Mouse (Mus musculus) stomach, postnatal 0 days (tissue): ENCODE measurements around the gene Itga1. TPM values are rescaled to one million over a fixed set of nuclear protein-coding genes. Genes with fewer than 3 reads are reported as not detected.

ENCODE experiments used
- ATAC-seq: fragments of 200-750 bp; cut with Nextera tagmentation; 2 replicates; pipeline ENCODE4 v1.8.0; 2017; ENCODE audit not compliant: low FRiP score, low TSS enrichment
- DNase-seq: peaks from one replicate; pipeline ENCODE4 v3.0.0-alpha.2; 2016; ENCODE audit warnings: low spot score
- H3K27ac ChIP-seq: fragments of 300-500 bp; sonication (generic); replicated peaks from 2 replicates; pipeline ENCODE4 v1.5.1; 2014; ENCODE audit warnings: mild to moderate bottlenecking, control low read depth
- H3K27me3 ChIP-seq: fragments of 300-500 bp; sonication (generic); 2 replicates; pipeline ENCODE4 v1.6.1; 2014; ENCODE audit warnings: low read length; ENCODE audit not compliant: control insufficient read depth, insufficient read depth
- H3K36me3 ChIP-seq: fragments of 300-500 bp; sonication (generic); 2 replicates; pipeline ENCODE4 v1.6.1; 2014; ENCODE audit warnings: low read length, mixed read lengths; ENCODE audit not compliant: control insufficient read depth, insufficient read depth
- H3K4me1 ChIP-seq: fragments of 300-500 bp; sonication (generic); replicated peaks from 2 replicates; pipeline ENCODE4 v1.6.1; 2014; ENCODE audit warnings: antibody characterized with exemption; ENCODE audit not compliant: control insufficient read depth, insufficient read depth
- H3K4me2 ChIP-seq: fragments of 300-500 bp; sonication (generic); replicated peaks from 2 replicates; pipeline ENCODE4 v1.6.1; 2014; ENCODE audit warnings: low read depth, mild to moderate bottlenecking, control low read depth, moderate library complexity
- H3K4me3 ChIP-seq: fragments of 300-500 bp; sonication (generic); 2 replicates; pipeline ENCODE4 v1.5.1; 2014; ENCODE audit warnings: low read depth, low read length, control low read depth
- H3K9ac ChIP-seq: fragments of 300-500 bp; sonication (generic); 2 replicates; pipeline ENCODE4 v1.6.1; 2014; ENCODE audit warnings: mild to moderate bottlenecking, low read length, control low read depth, mixed read lengths
- H3K9me3 ChIP-seq: fragments of 300-500 bp; sonication (generic); 2 replicates; pipeline ENCODE4 v1.6.1; 2016; ENCODE audit warnings: low read length; ENCODE audit not compliant: control insufficient read depth
- CTCF ChIP-seq: IDR thresholded peaks from 2 replicates; pipeline ENCODE4 v1.5.1; 2016; ENCODE audit warnings: antibody characterized with exemption, low read depth, mild to moderate bottlenecking, moderate library complexity
- EP300 ChIP-seq: optimal IDR thresholded peaks from 2 replicates; pipeline ENCODE3; 2016; ENCODE audit warnings: antibody characterized with exemption
- WGBS: fragments of 180-500 bp; shearing (Covaris S2); extraction: QIAGEN DNeasy Blood & Tissue Kit; methylation state at CpG from one replicate; pipeline ENCODE4 v1.1.7; 2014; 5-methylcytosine and 5-hydroxymethylcytosine counted together
- polyA plus RNA-seq: library from polyadenylated mRNA; unstranded; fragments of >200 nt; fragmentation: Nextera tagmentation; extraction: Ambion mirVana; gene quantifications from 2 replicates; pipeline ENCODE4 v1.2.1, GENCODE M21; 2015

Gene Itga1
- polyA plus RNA-seq, 1 experiment from 2014 or later = 18.4 TPM

DNA sequence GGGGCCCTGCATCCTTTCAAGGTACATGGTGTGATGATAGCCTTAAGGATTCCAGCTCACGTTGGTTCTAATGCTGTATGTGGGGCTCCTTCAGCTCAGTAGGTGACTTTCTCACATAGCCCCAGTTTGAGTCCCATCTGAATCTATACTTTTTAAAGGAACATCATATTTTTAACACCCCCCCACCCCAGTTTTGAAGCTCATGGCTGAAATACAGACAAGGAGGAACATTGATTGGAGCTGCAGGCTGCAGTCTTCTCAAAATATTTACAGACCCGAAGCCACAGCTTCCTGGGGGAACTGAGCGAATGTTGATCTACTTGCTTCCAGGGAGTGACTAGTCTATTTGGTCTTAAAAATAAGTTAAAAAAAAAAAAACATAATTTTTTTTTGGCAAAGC lies 98.9 kb downstream of the Itga1 start:
- no peak for TF ChIP-seq EP300
- no peak for TF ChIP-seq CTCF
- no peak for DNase-seq
- no peaks in the 10 kb centered on the region for H3K4me1 ChIP-seq
- no peak overlapping the region for H3K9ac ChIP-seq
- H3K36me3 ChIP-seq = no peaks in the 10 kb centered on the region
- H3K4me2 ChIP-seq = no peak overlapping the region
- no peaks in the 10 kb centered on the region for H3K9me3 ChIP-seq
- 77% methylated on average over 3 of the region's 3 CpGs for WGBS
- H3K27ac ChIP-seq = no peak overlapping the region
- no peak overlapping the region for H3K4me3 ChIP-seq
- ATAC-seq = no peak
- no peaks in the 10 kb centered on the region for H3K27me3 ChIP-seq

DNA sequence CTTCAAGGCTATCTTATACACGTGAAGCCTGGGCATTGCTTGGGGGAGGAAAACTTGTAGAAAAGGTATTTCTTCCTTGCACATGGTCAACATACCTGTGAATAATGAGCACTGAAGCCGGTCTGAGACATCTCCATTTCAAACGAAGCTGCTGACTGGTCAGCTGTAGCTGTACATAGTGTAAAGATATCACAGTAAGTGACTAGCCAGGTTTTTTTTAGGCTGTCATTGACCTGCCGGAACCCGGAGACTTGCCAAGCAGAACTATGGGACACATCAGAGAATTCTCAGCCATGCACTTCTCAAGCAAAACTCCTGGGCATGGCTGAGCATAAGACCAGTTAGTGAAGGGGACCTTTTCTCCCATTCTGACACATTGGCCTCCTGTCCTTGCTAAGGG lies 99.6 kb downstream of the Itga1 start:
- H3K36me3 ChIP-seq = no peaks in the 10 kb centered on the region
- no peak overlapping the region for H3K9ac ChIP-seq
- no peak for DNase-seq
- ATAC-seq = no peak
- no peaks in the 10 kb centered on the region for H3K27me3 ChIP-seq
- no peak overlapping the region for H3K4me2 ChIP-seq
- no peaks in the 10 kb centered on the region for H3K4me1 ChIP-seq
- no peak overlapping the region for H3K27ac ChIP-seq
- WGBS = 90% methylated on average over 5 of the region's 5 CpGs
- H3K4me3 ChIP-seq = no peak overlapping the region
- no peak for TF ChIP-seq CTCF
- TF ChIP-seq EP300 = no peak
- no peaks in the 10 kb centered on the region for H3K9me3 ChIP-seq

DNA sequence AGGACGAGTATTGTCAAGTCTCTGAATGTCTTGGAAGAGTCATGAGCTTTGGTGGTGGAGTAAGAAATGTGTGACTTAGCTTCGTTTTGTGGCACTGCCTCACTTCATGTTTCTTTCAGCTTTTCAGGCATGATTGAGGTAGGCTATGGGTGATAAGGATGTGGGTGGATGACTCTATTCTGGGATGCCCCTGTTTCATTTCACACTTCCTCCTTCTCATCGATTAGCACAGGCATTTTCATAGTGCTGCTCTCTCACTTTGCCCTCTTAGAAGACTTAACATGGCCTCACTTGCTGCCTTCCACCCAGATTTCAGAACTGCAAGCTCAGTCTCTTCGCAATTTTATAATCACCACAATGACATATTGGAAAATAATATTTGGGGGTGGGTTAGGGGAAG lies 102.2 kb downstream of the Itga1 start:
- H3K27ac ChIP-seq = no peak overlapping the region
- no peak overlapping the region for H3K4me2 ChIP-seq
- ATAC-seq (no peak), DNase-seq (no peak)
- H3K4me1 ChIP-seq = no peaks in the 10 kb centered on the region
- TF ChIP-seq EP300 = no peak
- TF ChIP-seq CTCF = no peak
- no peaks in the 10 kb centered on the region for H3K36me3 ChIP-seq
- no peak overlapping the region for H3K4me3 ChIP-seq
- H3K27me3 ChIP-seq = no peaks in the 10 kb centered on the region
- 88% methylated on average over 4 of the region's 4 CpGs for WGBS
- H3K9ac ChIP-seq = no peak overlapping the region
- no peaks in the 10 kb centered on the region for H3K9me3 ChIP-seq

DNA sequence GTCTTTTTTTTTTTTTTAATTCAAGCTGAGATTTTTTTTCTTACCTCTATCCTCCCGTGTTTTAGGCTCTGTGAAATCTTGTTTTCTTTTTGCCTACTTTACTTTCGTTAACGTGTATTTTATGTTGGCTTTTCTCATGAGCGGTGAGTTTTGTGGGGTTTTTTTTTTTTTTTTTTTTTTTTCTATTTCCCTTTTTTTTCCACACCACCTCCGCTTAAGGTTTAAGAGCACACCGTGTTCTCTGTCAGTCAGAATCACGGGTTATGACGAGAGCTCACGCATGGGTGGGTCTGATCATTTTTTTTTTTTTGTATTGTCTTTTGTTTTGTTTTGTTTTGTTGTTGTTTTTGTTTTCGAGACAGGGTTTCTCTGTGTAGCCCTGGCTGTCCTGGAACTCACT lies 103.7 kb downstream of the Itga1 start:
- Histone ChIP-seq H3K4me1 (no peaks in the 10 kb centered on the region), H3K9me3 (no peaks in the 10 kb centered on the region), H3K27me3 (no peaks in the 10 kb centered on the region), H3K36me3 (no peaks in the 10 kb centered on the region), H3K4me3 (no peak overlapping the region), H3K27ac (no peak overlapping the region), H3K4me2 (no peak overlapping the region), H3K9ac (no peak overlapping the region)
- 92% methylated on average over 10 of the region's 10 CpGs for WGBS
- ATAC-seq = no peak
- no peak for DNase-seq
- TF ChIP-seq EP300 (no peak), CTCF (no peak)

DNA sequence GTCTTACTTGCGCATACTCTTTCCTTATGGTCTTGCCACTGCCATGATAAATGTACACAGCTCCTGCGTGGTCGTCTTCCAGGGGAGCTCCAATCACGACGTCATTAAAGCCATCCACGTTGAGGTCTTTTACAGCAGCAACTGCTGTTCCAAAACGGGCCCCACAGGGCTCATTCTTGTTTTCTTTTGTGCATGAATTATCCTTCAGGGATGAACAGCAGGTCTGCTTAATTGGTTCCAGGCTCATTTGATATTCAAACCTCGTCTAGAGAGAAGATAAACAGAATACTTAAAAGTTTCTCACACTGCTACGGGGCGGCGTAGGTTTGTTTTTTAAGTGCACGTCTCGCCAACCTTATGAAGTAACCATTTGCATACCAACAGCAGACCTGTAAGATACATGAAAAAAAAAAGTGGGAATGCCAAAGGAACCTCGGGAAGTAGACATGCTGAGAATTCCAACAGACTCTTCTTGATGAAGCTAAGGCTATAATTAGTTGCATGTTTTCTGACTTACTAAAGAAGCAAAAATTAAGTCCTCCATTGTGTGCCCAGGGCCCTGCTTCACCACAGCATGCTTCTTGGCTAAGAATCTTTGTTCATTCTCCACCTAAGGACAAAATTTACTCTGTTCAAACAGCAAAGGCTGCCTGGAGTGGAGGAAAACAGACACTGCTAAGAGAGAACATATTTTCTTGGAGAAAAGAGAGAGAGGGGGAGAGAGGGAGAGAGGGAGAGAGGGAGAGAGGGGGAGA lies 109.3 kb downstream of the Itga1 start:
- DNase-seq (no peak), ATAC-seq (no peak)
- no peak overlapping the region for H3K27ac ChIP-seq
- no peaks in the 10 kb centered on the region for H3K27me3 ChIP-seq
- H3K4me2 ChIP-seq = no peak overlapping the region
- H3K4me1 ChIP-seq = no peaks in the 10 kb centered on the region
- H3K9me3 ChIP-seq = no peaks in the 10 kb centered on the region
- no peak overlapping the region for H3K4me3 ChIP-seq
- 63% methylated on average over 14 of the region's 14 CpGs for WGBS
- H3K9ac ChIP-seq = no peak overlapping the region
- H3K36me3 ChIP-seq = no peaks in the 10 kb centered on the region
- TF ChIP-seq EP300 = no peak

DNA sequence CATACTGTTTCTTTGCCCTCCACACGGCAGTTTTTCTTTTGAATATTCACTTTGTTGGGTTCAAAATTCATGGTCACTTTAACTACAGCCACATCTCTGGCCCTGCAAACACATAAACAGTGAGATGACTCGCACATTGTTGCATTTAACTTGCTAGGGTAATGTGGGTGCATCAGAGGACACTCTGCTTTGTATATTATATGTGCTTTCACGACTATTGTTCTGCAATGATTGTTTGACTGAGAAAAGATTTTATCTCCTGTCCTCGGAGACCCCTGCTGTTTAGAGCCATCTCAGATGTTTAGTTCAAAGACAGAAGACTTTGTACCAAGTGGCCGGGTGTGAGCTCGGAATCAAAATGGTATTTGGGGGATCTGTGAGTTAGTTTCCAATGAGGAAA lies 114.1 kb downstream of the Itga1 start:
- no peaks in the 10 kb centered on the region for H3K27me3 ChIP-seq
- no peaks in the 10 kb centered on the region for H3K9me3 ChIP-seq
- TF ChIP-seq EP300 = no peak
- TF ChIP-seq CTCF = no peak
- ATAC-seq (no peak), DNase-seq (no peak)
- 61% methylated on average over 6 of the region's 6 CpGs for WGBS
- no peak overlapping the region for H3K9ac ChIP-seq
- H3K4me2 ChIP-seq = no peak overlapping the region
- no peak overlapping the region for H3K4me3 ChIP-seq
- H3K4me1 ChIP-seq = no peaks in the 10 kb centered on the region
- no peaks in the 10 kb centered on the region for H3K36me3 ChIP-seq
- no peak overlapping the region for H3K27ac ChIP-seq
